Mouse (Mus musculus) layer of hippocampus, adult 9-11 months (tissue): ENCODE results near the gene Aim2.
"Not testable (repeated sequence)": the region's sequence is repeated elsewhere in the genome, so short reads cannot be mapped to it uniquely, and the experiment has no call there.

ENCODE experiments used
- DNase-seq: peaks from one replicate; pipeline ENCODE4 v3.0.0; 2022

The Aim2 gene

GRCm38 (mm10) chr1:173480399-173481181 lies 129.9 kb downstream of the Aim2 start:
- not testable (repeated sequence) for DNase-seq

DNA sequence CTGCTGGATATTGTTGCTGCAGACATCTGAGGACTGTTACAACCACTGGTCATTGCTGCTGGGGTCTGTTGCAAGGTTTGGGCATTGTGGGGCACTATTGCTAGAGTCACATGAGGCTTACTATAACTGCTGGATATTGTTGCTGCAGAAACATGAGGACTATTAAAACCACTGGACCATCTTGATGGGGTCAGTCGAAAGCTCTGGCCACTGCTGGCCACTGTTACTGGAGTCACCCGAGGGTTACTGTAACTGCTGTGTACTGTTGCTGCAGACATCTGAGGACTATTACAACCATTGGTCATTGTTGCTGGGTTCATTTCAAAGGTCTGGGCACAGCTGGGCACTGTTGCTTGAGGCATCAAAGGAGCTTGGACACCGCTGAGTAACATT lies 130.5 kb downstream of the Aim2 start:
- DNase-seq, result not testable (repeated sequence)

GRCm38 (mm10) chr1:173490812-173491480 lies 140.3 kb downstream of the Aim2 start, which contains the start of gene Ifi206:
Ifi206 (minus strand) TSS chr1:173491041.
- DNase-seq, result not testable (repeated sequence)

DNA sequence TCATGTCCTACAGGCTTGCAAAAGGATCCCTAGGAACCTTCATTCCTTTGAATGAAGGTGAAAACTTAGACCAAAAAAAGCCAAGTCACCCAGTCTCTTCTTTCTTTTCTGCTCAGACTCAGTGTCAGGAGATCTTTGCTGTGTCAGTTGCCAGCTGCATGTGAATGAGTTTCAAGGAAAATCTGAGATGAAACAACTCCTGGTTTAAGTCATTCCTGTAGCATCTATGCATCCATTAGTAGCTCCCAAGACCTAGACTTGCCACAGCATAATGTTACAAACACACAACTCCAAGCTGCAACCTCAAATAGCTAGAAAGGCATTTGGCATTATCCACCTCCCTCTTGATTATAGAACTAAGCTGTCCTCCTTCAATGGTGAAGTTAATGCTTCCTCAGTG lies 140.8 kb downstream of the Aim2 start:
- DNase-seq, result not testable (repeated sequence)

DNA sequence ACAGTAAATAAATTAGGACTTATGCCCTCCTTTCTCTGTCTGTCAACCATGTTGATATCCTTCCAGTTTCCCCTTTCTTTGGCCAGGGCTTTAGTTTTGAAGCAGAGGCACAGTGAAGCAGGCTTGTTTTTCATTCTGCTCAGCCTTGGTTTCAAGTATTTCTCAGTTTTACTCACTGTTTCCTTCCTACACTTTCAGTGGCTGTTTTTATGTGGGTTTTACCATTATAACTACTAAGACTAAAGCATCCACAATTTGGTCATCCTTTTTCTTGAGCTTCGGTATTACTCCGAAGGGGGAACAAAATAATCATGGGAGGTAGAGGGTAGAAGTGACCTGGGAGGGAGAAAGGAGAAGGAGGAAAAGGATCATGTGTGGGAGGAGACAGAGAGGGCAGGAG lies 159.9 kb downstream of the Aim2 start:
- DNase-seq, result not testable (repeated sequence)
